Comparison of ENCODE assay signal across 9 mouse cellular contexts in the genomic region with DNA sequence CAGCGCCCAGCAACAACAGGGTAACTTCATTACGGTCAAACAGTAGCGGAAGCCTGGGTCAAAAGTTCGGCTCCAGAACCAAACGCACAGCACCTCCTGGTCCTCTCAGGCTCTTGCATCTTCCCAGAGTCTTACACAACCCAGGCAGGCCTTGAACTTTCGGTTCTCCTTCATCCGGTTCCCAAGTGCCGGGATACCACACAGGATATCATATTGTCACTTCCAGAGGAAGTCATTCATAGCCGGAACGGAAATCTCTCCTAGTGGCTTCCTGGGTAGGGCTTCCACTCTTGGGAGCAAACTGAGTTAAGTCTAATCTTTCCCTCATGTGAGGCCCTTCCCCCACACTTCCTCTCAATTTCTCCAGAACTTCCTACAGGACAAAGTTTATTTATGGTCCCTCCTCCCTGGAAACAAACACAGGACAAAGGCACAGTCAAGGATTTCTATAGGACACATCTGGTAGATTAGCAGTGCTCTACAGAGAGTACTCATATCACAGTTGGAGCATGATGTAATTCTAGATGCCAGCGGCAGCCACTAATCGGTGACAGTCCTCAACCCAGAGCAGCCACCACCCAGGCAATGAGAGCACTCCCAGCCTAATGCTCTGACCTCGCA. TPM values are rescaled to one million over a fixed set of nuclear protein-coding genes. Genes with fewer than 3 reads are reported as not detected.
A peak's percentile ranks its signal among the peaks of the same experiment; 100 is the strongest.
DNase-seq lines count a peak whose midpoint lies in the region; ATAC-seq and TF ChIP-seq lines count a peak whose summit lies in the region.
"Had no signal": no experiment of that assay in that cellular context is flagged by ENCODE, and none has a peak within 500 bp of the region (broad histone marks: within the 10 kb centered on the region; RNA-seq: fewer than 3 reads in every experiment).

No protein-coding gene starts in this region.

- H3K4me3 ChIP-seq in heart, embryonic 13.5 days, result peak overlapping the region; percentile 9
- no peak overlapping the region for H3K4me3 ChIP-seq in thymus, adult 2 months (ENCODE audit: control insufficient read depth, insufficient read depth, low read length)
- H3K4me3 ChIP-seq: megakaryocyte, embryonic 14.5 days had no signal

- no peaks in the 10 kb centered on the region for H3K27me3 ChIP-seq in heart, embryonic 13.5 days (replicated peaks)
- H3K27me3 ChIP-seq in thymus, adult 2 months (ENCODE audit: control insufficient read depth, insufficient read depth, low read length), result no peaks in the 10 kb centered on the region
- H3K27me3 ChIP-seq: megakaryocyte, embryonic 14.5 days had no signal

- peak overlapping the region; percentile 65 for H3K9ac ChIP-seq in heart, embryonic 13.5 days

- intact Hi-C loops in left cerebral cortex, postnatal 25 days (cut with DNase I), result no loop called here

- H3K4me1 ChIP-seq in heart, embryonic 13.5 days, result peaks cover 55% of the 10 kb centered on the region
- no peaks in the 10 kb centered on the region for H3K4me1 ChIP-seq in thymus, adult 2 months (replicated peaks; ENCODE audit: control insufficient read depth, insufficient read depth, low read length)

- no peak for TF ChIP-seq CTCF in thymus, adult 2 months (IDR thresholded peaks at IDR 0.05; ENCODE audit: borderline replicate concordance, control insufficient read depth, extremely low read depth, insufficient read depth, low read length, poor library complexity)

- peak; percentile 52 for DNase-seq in gastrocnemius, adult 18-20 months (ENCODE audit: low spot score)
- DNase-seq in gastrocnemius, postnatal 10 days, result no peak
- DNase-seq in kidney, postnatal 36 days, result peak; percentile 70 to 89
- DNase-seq in mesoderm, embryonic 11.5 days (ENCODE audit: low read depth, low spot score), result peak; percentile 37
- DNase-seq in left cerebral cortex, postnatal 25 days (ENCODE audit: low spot score in 2 of 2), result no peak
- no peak for DNase-seq in thymus, adult 2 months
- DNase-seq in right cerebral cortex, postnatal 4 days, result no peak

- peak overlapping the region; percentile 94 for H3K27ac ChIP-seq in heart, embryonic 13.5 days (replicated peaks)
- no peak overlapping the region for H3K27ac ChIP-seq in thymus, adult 2 months (ENCODE audit: control insufficient read depth, insufficient read depth, low read length)

- H3K36me3 ChIP-seq in heart, embryonic 13.5 days, result peaks cover 66% of the 10 kb centered on the region
- peaks cover 40% of the 10 kb centered on the region for H3K36me3 ChIP-seq in thymus, adult 2 months (ENCODE audit: control insufficient read depth, insufficient read depth, low read length)

- H3K4me2 ChIP-seq in heart, embryonic 13.5 days, result peak overlapping the region; percentile 44

- no peaks in the 10 kb centered on the region for H3K9me3 ChIP-seq in heart, embryonic 13.5 days
- H3K9me3 ChIP-seq: megakaryocyte, embryonic 14.5 days had no signal

- WGBS in heart, embryonic 13.5 days, result 39% methylated on average over 13 of the region's 13 CpGs
- 94% methylated on average over 13 of the region's 13 CpGs for WGBS in thymus, adult 2 months

- peak; percentile 15; the same call in 1 of the 2 replicates for ATAC-seq in heart, embryonic 13.5 days (ENCODE audit: extremely low read depth, insufficient number of reproducible peaks, low FRiP score, low TSS enrichment)

- no peak for TF ChIP-seq POLR2A in thymus, adult 2 months (IDR thresholded peaks at IDR 0.05; ENCODE audit: control insufficient read depth, extremely low read depth, insufficient read depth, low read length, poor library complexity)

RNA-seq across cellular contexts. Expression of gene Pola2, which starts 11.8 kb away (rescaled TPM):
- total RNA-seq in gastrocnemius, adult 18-20 months (2021), result 1 to 10 TPM; 6.2 to 8.7 TPM
- 10 to 100 TPM; 13.7 to 18.7 TPM for total RNA-seq in gastrocnemius, postnatal 10 days (2021)
- 47.2 and 49.5 TPM in 2 replicates for polyA plus RNA-seq in heart, embryonic 13.5 days (2015; fragmentation: Nextera tagmentation; extraction: Ambion mirVana)
- total RNA-seq in left cerebral cortex, postnatal 25 days (2021), result 1 to 10 TPM; 3.8 to 5.6 TPM
- polyA plus RNA-seq in thymus, adult 2 months (2012; rRNA removed), result 115 and 120 TPM in 2 replicates

RNA-seq across cellular contexts. Expression of gene Cdc42ep2, which starts 27.6 kb away (rescaled TPM):
- 10 to 100 TPM in 1 of 2 experiments, 1 to 10 TPM in 1; 8.9 to 11.2 TPM for total RNA-seq in gastrocnemius, adult 18-20 months (2021)
- total RNA-seq in gastrocnemius, postnatal 10 days (2021), result 10 to 100 TPM; 16.6 to 20.9 TPM
- 8.9 and 9.3 TPM in 2 replicates for polyA plus RNA-seq in heart, embryonic 13.5 days (2015; fragmentation: Nextera tagmentation; extraction: Ambion mirVana)
- 1 to 10 TPM; 6.2 to 6.6 TPM for total RNA-seq in left cerebral cortex, postnatal 25 days (2021)
- 5.1 and 5.8 TPM in 2 replicates for polyA plus RNA-seq in thymus, adult 2 months (2012; rRNA removed)

RNA-seq across cellular contexts. Expression of gene Slc22a20, which starts 33.8 kb away (rescaled TPM):
- total RNA-seq in gastrocnemius, adult 18-20 months (2021), result not detected
- total RNA-seq in gastrocnemius, postnatal 10 days (2021), result not detected
- polyA plus RNA-seq in heart, embryonic 13.5 days (2015; fragmentation: Nextera tagmentation; extraction: Ambion mirVana), result not detected in 2 replicates
- total RNA-seq in left cerebral cortex, postnatal 25 days (2021), result not detected
- polyA plus RNA-seq in thymus, adult 2 months (2012; rRNA removed), result 0.06 and 0.20 TPM in 2 replicates

RNA-seq across cellular contexts. Expression of gene Dpf2, which starts 39.4 kb away (rescaled TPM):
- 10 to 100 TPM; 76.3 to 85.1 TPM for total RNA-seq in gastrocnemius, adult 18-20 months (2021)
- total RNA-seq in gastrocnemius, postnatal 10 days (2021), result 10 to 100 TPM; 86.8 to 90.9 TPM
- polyA plus RNA-seq in heart, embryonic 13.5 days (2015; fragmentation: Nextera tagmentation; extraction: Ambion mirVana), result 98.1 and 104 TPM in 2 replicates
- 10 to 100 TPM; 84.1 to 96.1 TPM for total RNA-seq in left cerebral cortex, postnatal 25 days (2021)
- 175 and 194 TPM in 2 replicates for polyA plus RNA-seq in thymus, adult 2 months (2012; rRNA removed)

RNA-seq across cellular contexts. Expression of gene Tigd3, which starts 58.2 kb away (rescaled TPM):
- total RNA-seq in gastrocnemius, adult 18-20 months (2021), result under 1 TPM; 0.21 TPM
- total RNA-seq in gastrocnemius, postnatal 10 days (2021), result under 1 TPM; 0.82 to 0.95 TPM
- 1.9 and 2.0 TPM in 2 replicates for polyA plus RNA-seq in heart, embryonic 13.5 days (2015; fragmentation: Nextera tagmentation; extraction: Ambion mirVana)
- total RNA-seq in left cerebral cortex, postnatal 25 days (2021), result 1 to 10 TPM; 4.5 to 5.5 TPM
- 4.0 and 4.7 TPM in 2 replicates for polyA plus RNA-seq in thymus, adult 2 months (2012; rRNA removed)

Comparison
In these comparisons a context has a peak if more than half of its experiments do, and no peak if none do; other contexts are left out.
1. DNase-seq: peak in gastrocnemius, adult 18-20 months (single experiment), kidney, postnatal 36 days (2 of 2) and mesoderm, embryonic 11.5 days (single experiment); none in gastrocnemius, postnatal 10 days (single experiment), left cerebral cortex, postnatal 25 days (0 of 2), thymus, adult 2 months (single experiment) and right cerebral cortex, postnatal 4 days (single experiment).